Mouse (Mus musculus): ENCODE measurements around the gene Bmpr1b.

DNA sequence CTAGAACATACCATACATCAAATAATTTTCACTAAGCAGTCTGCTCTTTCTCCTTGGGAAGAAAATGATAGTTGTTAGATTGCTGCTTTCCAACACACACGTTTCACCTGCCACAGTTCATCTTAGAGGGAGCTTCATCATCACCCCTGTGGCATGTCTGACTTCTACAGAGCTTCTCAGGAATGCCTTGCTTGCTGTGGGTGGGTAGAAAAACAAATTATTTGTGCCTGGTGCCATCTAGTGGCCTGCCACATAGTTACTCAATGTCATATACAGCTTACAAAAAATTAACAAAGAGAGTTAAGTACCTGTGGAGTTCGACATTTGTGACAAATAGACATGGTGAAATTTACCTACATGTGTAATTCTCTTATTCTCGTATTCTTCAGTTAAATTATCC is 338.1 kb downstream of the Bmpr1b start:
- TF ChIP-seq CTCF (IDR thresholded peaks at IDR 0.05; ENCODE audit: borderline replicate concordance, insufficient read depth, low read depth, low read length) (peak; percentile 62; the same call in 1 of the 2 replicates), POLR2A (IDR thresholded peaks at IDR 0.05; ENCODE audit: borderline replicate concordance, insufficient read depth, low read length) (no peak)

Data from cerebellum, adult 2 months (tissue).